Mouse (Mus musculus): ENCODE results near the gene Tbcd. TPM values are rescaled to one million over a fixed set of nuclear protein-coding genes. Genes with fewer than 3 reads are reported as not detected.

Gene Tbcd
- polyA plus RNA-seq, 1 experiment from 2014 or later = 22.2 TPM

DNA sequence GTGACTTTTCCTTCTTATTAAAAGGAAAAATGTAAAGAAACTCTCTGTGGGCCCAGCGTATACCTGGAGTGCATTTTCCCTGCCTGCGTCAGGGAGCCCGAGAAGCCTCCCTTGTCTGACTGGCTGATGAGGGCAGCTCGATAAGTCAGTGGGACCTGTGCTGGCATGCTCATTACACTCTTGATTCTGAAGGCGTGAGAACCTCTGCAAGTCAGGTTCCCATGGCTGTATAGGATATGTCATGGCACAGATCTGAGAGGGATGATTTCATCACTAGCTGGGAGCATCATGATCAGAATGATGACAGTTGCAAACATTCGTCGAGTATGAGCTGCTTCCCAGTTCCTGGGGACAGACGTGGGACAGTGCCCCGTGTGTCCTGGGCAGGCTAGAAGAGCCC lies 64.2 kb downstream of the Tbcd start:
- Histone ChIP-seq H3K4me1 (replicated peaks) (peaks cover 34% of the 10 kb centered on the region), H3K4me3 (replicated peaks) (no peak overlapping the region), H3K36me3 (peaks cover 13% of the 10 kb centered on the region), H3K4me2 (no peak overlapping the region), H3K9me3 (replicated peaks) (no peaks in the 10 kb centered on the region), H3K27ac (no peak overlapping the region), H3K27me3 (no peaks in the 10 kb centered on the region), H3K9ac (no peak overlapping the region)
- WGBS (ENCODE audit: insufficient replicate concordance) = 88% methylated on average over 9 of the region's 9 CpGs
- ATAC-seq (ENCODE audit: low read depth) = no peak
- no peak for DNase-seq

DNA sequence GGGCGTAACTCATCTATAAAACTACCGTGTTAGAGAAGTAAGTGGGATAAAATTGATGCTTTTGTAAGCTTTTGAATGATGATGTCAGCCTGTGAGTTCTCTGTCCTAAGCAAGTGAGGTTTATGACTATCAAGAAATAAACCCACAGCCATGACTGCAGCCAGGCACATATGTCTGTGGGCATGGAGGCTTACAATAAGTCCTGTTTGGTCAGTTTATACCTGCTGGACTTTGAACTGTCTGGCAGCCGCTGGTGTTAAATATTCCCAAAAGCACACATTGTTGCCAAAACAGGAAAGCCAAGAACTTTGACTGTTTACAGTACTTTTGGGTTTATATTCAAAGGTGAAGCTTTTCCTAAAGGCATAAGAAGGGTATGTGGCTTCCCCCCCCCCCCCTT lies 65.2 kb downstream of the Tbcd start:
- H3K36me3 ChIP-seq = peaks cover 13% of the 10 kb centered on the region
- peaks cover 34% of the 10 kb centered on the region for H3K4me1 ChIP-seq (replicated peaks)
- H3K27ac ChIP-seq = no peak overlapping the region
- ATAC-seq (ENCODE audit: low read depth) (no peak), DNase-seq (no peak)
- WGBS (ENCODE audit: insufficient replicate concordance) = 85% methylated on average over 3 of the region's 3 CpGs
- no peaks in the 10 kb centered on the region for H3K9me3 ChIP-seq (replicated peaks)
- H3K27me3 ChIP-seq = no peaks in the 10 kb centered on the region
- H3K4me3 ChIP-seq (replicated peaks) = no peak overlapping the region
- H3K9ac ChIP-seq = no peak overlapping the region
- no peak overlapping the region for H3K4me2 ChIP-seq

GRCm38 (mm10) chr11:121517687-121518465 lies 66.1 kb downstream of the Tbcd start:
- no peak overlapping the region for H3K9ac ChIP-seq
- no peak overlapping the region for H3K4me3 ChIP-seq (replicated peaks)
- WGBS (ENCODE audit: insufficient replicate concordance) = 80% methylated on average over 17 of the region's 17 CpGs
- ATAC-seq (ENCODE audit: low read depth) (no peak), DNase-seq (no peak)
- no peaks in the 10 kb centered on the region for H3K27me3 ChIP-seq
- peaks cover 34% of the 10 kb centered on the region for H3K4me1 ChIP-seq (replicated peaks)
- H3K4me2 ChIP-seq = no peak overlapping the region
- no peaks in the 10 kb centered on the region for H3K9me3 ChIP-seq (replicated peaks)
- 0 out of 2 replicates have a peak overlapping the region, but pooled peaks have one; percentile 14 for H3K27ac ChIP-seq
- peaks cover 12% of the 10 kb centered on the region for H3K36me3 ChIP-seq

DNA sequence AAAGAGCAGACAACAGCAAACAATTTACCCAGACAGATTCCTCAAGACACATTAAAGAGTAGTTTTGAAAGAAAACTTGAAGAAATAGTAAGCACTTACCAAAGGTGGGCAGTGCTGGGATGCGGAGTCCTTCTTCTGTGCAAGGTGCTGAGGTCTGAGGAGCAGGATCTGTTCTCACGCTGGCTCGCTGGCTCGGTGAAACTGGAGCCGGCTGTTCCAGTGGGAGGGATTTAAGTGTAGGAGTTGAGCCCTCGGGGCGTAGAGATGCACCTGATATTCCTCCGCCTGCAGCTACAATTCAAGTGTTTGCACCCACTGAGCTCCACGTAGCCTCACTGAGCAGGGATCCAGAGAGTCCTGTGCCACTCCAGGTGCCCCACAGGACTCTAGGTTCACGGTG lies 67.4 kb downstream of the Tbcd start, which contains the start of gene Zfp750:
Zfp750 (minus strand) TSS at position 203 of the 400 bp plus-strand sequence.
- Histone ChIP-seq H3K9ac (0 out of 2 replicates have a peak within 1 kb of the TSS, but pooled peaks have one; percentile 8), H3K4me3 (replicated peaks) (no peak within 1 kb of the TSS), H3K9me3 (replicated peaks) (no peaks in the 10 kb centered on the region), H3K4me1 (replicated peaks) (peaks cover 34% of the 10 kb centered on the region), H3K27ac (0 out of 2 replicates have a peak within 1 kb of the TSS, but pooled peaks have one; percentile 14), H3K36me3 (peaks cover 5% of the 10 kb centered on the region; the same call in 1 of the 2 replicates), H3K4me2 (no peak within 1 kb of the TSS), H3K27me3 (no peaks in the 10 kb centered on the region)
- WGBS (ENCODE audit: insufficient replicate concordance) = 80% methylated on average over 10 of the region's 10 CpGs
- DNase-seq (no peak), ATAC-seq (ENCODE audit: low read depth) (no peak)

GRCm38 (mm10) chr11:121519703-121520102 lies 68.0 kb downstream of the Tbcd start:
- WGBS (ENCODE audit: insufficient replicate concordance) = 78% methylated on average over 7 of the region's 7 CpGs
- no peak overlapping the region for H3K27ac ChIP-seq

DNA sequence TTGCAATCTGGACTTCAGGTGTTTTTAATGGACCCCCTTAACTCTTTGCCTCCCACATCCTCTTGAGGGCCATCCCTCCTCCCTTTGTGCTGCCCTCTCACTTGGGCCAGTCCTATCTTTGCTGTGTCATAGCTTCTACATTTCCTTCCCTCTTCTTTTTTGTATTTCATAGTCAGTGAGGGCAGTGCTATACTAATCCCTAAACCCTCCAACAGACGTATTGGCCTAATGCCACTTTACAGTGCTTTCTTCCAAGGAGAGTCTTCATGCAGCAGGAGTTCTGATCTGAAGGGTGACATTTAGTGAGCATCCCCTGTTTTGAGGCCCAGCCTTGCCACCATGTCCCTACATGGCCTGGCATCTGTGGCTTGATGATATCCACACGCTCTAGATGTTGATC lies 69.0 kb downstream of the Tbcd start:
- H3K4me2 ChIP-seq = no peak overlapping the region
- WGBS (ENCODE audit: insufficient replicate concordance) = 58% methylated on average over 2 of the region's 2 CpGs

More at GRCm38 (mm10) chr11:121519703-121520102, 68.0 kb downstream of the Tbcd start:
- H3K4me3 ChIP-seq (replicated peaks) = no peak overlapping the region
- peaks cover 34% of the 10 kb centered on the region for H3K4me1 ChIP-seq (replicated peaks)
- no peaks in the 10 kb centered on the region for H3K27me3 ChIP-seq
- no peak overlapping the region for H3K4me2 ChIP-seq
- no peak overlapping the region for H3K9ac ChIP-seq
- ATAC-seq (ENCODE audit: low read depth) (no peak), DNase-seq (no peak)
- no peaks in the 10 kb centered on the region for H3K9me3 ChIP-seq (replicated peaks)
- 0 out of 2 replicates have a peak, but pooled peaks cover 3% of the 10 kb centered on the region for H3K36me3 ChIP-seq

DNA sequence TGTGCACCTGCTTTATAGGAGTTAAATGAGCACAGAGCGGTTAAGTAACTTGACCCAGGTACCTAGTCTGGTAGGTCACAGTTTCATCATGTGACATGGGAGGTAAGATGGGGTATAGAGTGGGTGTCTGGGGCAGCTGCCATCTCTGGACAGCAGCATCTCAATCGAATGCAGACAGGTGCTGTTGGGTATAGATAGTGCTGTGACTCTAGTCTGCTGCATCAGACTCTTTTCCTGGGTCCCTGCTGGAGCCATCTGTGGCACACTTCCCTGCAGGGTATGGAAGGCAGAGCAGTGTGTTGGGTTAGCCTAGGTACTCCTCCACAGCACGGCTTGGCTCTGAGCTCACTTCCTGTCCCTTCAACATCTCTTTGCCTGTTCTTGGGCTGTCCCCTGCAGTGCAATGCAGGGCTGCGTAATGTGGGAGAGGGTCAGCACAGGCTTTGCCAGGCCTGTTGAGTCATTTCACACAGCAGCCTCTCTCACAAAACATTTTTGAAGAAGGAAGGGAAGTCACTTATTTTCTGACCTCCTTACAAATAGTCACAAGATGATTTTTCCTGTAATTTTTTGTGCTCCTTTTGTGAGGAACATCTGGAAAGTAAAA lies 70.5 kb downstream of the Tbcd start:
- H3K27ac ChIP-seq = no peak overlapping the region
- peak; percentile 34 for ATAC-seq (ENCODE audit: low read depth)
- H3K36me3 ChIP-seq = 0 out of 2 replicates have a peak, but pooled peaks cover 3% of the 10 kb centered on the region
- no peak overlapping the region for H3K4me3 ChIP-seq (replicated peaks)
- H3K9me3 ChIP-seq (replicated peaks) = no peaks in the 10 kb centered on the region
- peaks cover 32% of the 10 kb centered on the region for H3K4me1 ChIP-seq (replicated peaks)
- no peak overlapping the region for H3K4me2 ChIP-seq
- no peak overlapping the region for H3K9ac ChIP-seq
- no peak for DNase-seq
- H3K27me3 ChIP-seq = no peaks in the 10 kb centered on the region
- 71% methylated on average over 4 of the region's 4 CpGs for WGBS (ENCODE audit: insufficient replicate concordance)

More for the DNA sequence above, 69.0 kb downstream of the Tbcd start:
- Histone ChIP-seq H3K36me3 (0 out of 2 replicates have a peak, but pooled peaks cover 3% of the 10 kb centered on the region), H3K9me3 (replicated peaks) (no peaks in the 10 kb centered on the region), H3K4me1 (replicated peaks) (peaks cover 34% of the 10 kb centered on the region), H3K27ac (peak overlapping the region; percentile 14), H3K27me3 (no peaks in the 10 kb centered on the region), H3K4me3 (replicated peaks) (no peak overlapping the region), H3K9ac (no peak overlapping the region)
- DNase-seq (no peak), ATAC-seq (ENCODE audit: low read depth) (no peak)

- peaks cover 18% of the 10 kb centered on the region for H3K4me1 ChIP-seq (replicated peaks)
- 86% methylated on average over 7 of the region's 7 CpGs for WGBS (ENCODE audit: insufficient replicate concordance)
- H3K4me2 ChIP-seq = no peak overlapping the region
- ATAC-seq (ENCODE audit: low read depth) (no peak), DNase-seq (no peak)
- no peak overlapping the region for H3K27ac ChIP-seq
- H3K4me3 ChIP-seq (replicated peaks) = no peak overlapping the region
- no peaks in the 10 kb centered on the region for H3K9me3 ChIP-seq (replicated peaks)
- H3K27me3 ChIP-seq = no peaks in the 10 kb centered on the region
- H3K36me3 ChIP-seq = 0 out of 2 replicates have a peak, but pooled peaks cover 3% of the 10 kb centered on the region
- H3K9ac ChIP-seq = no peak overlapping the region
These were observed 72.4 kb downstream of the Tbcd start for GRCm38 (mm10) chr11:121524191-121524590.

GRCm38 (mm10) chr11:121529747-121530146 lies 78.0 kb downstream of the Tbcd start:
- no peak overlapping the region for H3K4me3 ChIP-seq (replicated peaks)
- peak overlapping the region; percentile 3; the same call in 1 of the 2 replicates for H3K9ac ChIP-seq
- no peaks in the 10 kb centered on the region for H3K36me3 ChIP-seq
- DNase-seq = no peak
- ATAC-seq (ENCODE audit: low read depth) = no peak
- H3K4me2 ChIP-seq = no peak overlapping the region
- H3K4me1 ChIP-seq (replicated peaks) = peaks cover 12% of the 10 kb centered on the region
- H3K27me3 ChIP-seq = no peaks in the 10 kb centered on the region
- H3K9me3 ChIP-seq (replicated peaks) = no peaks in the 10 kb centered on the region
- H3K27ac ChIP-seq = peak overlapping the region; percentile 29
- 57% methylated on average over 3 of the region's 3 CpGs for WGBS (ENCODE audit: insufficient replicate concordance)

DNA sequence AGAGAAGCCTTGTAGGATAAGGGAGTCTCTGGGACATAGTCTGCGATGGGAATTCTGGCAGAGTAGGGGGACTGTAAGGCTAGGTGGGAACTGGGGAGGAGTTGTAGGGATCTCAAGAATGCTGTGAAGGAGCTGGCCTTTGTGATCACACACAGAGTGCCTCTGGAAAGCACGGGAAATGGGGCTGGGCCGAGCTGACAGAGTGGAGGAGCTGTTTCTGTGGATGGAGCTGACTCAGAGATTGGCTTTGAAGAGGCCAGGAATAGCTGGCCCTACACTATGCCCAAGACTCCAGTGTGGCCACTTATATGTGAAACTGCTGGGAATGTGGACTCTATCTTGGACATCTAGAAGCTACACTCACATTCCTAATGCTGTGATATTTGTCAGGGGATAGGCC lies 84.8 kb downstream of the Tbcd start:
- 46% methylated on average over 3 of the region's 3 CpGs for WGBS (ENCODE audit: insufficient replicate concordance)

DNA sequence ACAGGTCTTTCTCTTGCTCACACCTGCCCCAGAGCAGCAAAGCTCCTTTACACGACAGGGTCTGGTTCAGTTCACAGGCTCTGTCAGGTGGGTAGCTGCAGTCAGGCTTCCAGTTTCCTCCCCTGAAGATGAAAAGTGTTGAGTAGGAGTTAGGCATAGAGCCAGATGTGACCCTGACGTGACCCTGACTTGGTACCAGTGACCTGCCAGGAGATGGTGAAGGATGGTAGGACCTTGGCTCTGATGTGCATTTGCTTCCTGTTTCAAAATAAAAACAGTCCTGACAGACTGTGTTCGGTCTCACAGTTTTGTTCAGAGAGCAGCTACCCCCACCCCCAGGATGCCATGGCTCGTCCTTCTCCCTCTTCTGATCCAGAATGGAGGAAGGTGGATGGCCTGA lies 90.7 kb downstream of the Tbcd start:
- Histone ChIP-seq H3K9ac (peak overlapping the region; percentile 69), H3K27ac (peak overlapping the region; percentile 97), H3K4me3 (replicated peaks) (no peak overlapping the region), H3K4me1 (replicated peaks) (peaks cover 60% of the 10 kb centered on the region), H3K36me3 (peaks cover 24% of the 10 kb centered on the region), H3K9me3 (replicated peaks) (no peaks in the 10 kb centered on the region), H3K27me3 (no peaks in the 10 kb centered on the region), H3K4me2 (no peak overlapping the region; the same call in 1 of the 2 replicates)
- no peak for DNase-seq
- 82% methylated on average over 4 of the region's 4 CpGs for WGBS (ENCODE audit: insufficient replicate concordance)
- ATAC-seq (ENCODE audit: low read depth) = no peak

More for the DNA sequence above, 84.8 kb downstream of the Tbcd start:
- Histone ChIP-seq H3K27me3 (no peaks in the 10 kb centered on the region), H3K36me3 (peaks cover 8% of the 10 kb centered on the region), H3K9me3 (replicated peaks) (no peaks in the 10 kb centered on the region), H3K27ac (0 out of 2 replicates have a peak overlapping the region, but pooled peaks have one; percentile 0), H3K4me3 (replicated peaks) (no peak overlapping the region), H3K9ac (no peak overlapping the region), H3K4me2 (no peak overlapping the region), H3K4me1 (replicated peaks) (peaks cover 5% of the 10 kb centered on the region)
- DNase-seq (no peak), ATAC-seq (ENCODE audit: low read depth) (no peak; the same call in 1 of the 2 replicates)
